ENCODE assay signal across 8 mouse cellular contexts in the genomic region with DNA sequence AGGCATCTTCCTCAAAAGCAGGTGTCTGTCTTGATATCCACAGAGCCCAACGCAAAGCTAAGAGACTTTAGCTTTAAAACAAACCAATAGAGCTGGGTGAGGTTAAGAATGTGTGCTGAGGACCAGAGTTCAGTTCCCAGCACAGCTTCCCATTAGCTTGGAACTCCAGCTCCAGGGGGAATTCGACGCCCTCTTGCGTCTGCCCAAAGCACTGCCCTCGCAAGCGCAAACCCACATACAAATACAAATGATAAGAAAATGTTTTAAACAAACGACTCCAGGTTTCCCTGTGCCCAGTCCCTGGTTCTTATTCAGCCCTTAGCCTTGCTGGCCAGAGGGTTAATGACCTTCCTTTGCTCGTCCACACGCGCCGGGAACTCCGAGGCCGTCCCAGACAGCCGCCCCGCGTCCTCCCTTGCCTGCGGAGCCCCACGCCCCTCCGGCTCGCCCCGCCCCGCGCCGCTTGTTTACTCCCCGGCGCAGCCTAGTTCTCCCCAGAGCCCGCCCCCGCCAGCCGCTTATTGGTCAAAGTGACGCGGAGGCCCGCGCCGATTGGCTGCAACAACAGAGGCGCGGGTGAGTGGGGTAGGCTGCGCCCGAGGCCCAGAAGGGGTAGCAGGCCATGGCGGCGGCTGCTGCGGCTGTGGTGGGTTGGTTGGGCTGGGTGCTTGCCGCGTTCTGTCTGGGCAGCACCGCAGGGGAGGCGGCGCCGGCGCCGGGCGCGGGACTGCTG. TPM values are rescaled to one million over a fixed set of nuclear protein-coding genes. Genes with fewer than 3 reads are reported as not detected.
A peak's percentile ranks its signal among the peaks of the same experiment; 100 is the strongest.
DNase-seq lines count a peak whose midpoint lies in the region; ATAC-seq and TF ChIP-seq lines count a peak whose summit lies in the region.

Cnnm3 (plus strand) TSS at position 579 of the 733 bp plus-strand sequence.

- H3K9me3 ChIP-seq in hindbrain, embryonic 14.5 days (ENCODE audit: control insufficient read depth, low read length), result no peaks in the 10 kb centered on the region

- H3K9ac ChIP-seq in hindbrain, embryonic 14.5 days, result peak within 1 kb of the TSS; percentile 84

- in situ Hi-C loops in Patski (cut with MboI; ENCODE audit: low pct_unique_long_range_greater_than_20kb), result no loop called here

- POLR2A ChIA-PET in Patski (lab: Charles Lee), result interaction anchor here (0.7 to 1.0 kb wide), 2 partner anchors 35 to 205 kb away, joined by 3 read pairs; partner anchors contain the start of gene Ankrd39

- ATAC-seq in Patski, result peak; percentile 97
- ATAC-seq in hindbrain, embryonic 14.5 days (ENCODE audit: low FRiP score), result peak; percentile 99

- H3K4me3 ChIP-seq in hindbrain, embryonic 14.5 days (replicated peaks; ENCODE audit: low read length), result peak within 1 kb of the TSS; percentile 91

- H3K4me2 ChIP-seq in hindbrain, embryonic 14.5 days (replicated peaks), result peak within 1 kb of the TSS; percentile 97

- peaks cover 34% of the 10 kb centered on the region for H3K4me1 ChIP-seq in hindbrain, embryonic 14.5 days (replicated peaks; ENCODE audit: control insufficient read depth, insufficient read depth, low read length)

- no peak for DNase-seq in Patski (ENCODE audit: low read depth, low spot score)
- peak; percentile 100 for DNase-seq in cerebellum, postnatal 14 days
- DNase-seq in frontal cortex, postnatal 25 days (ENCODE audit: low spot score in 2 of 2), result peak; percentile 99 to 100
- DNase-seq in hindbrain, embryonic 14.5 days (ENCODE audit: low spot score), result peak; percentile 98
- DNase-seq in layer of hippocampus, postnatal 36 days, result peak; percentile 99
- peak; percentile 99 for DNase-seq in lung, postnatal 36 days
- DNase-seq in retina, postnatal 1 day, result peak; percentile 99
- peak; percentile 99 to 100 for DNase-seq in urinary bladder, adult 18-20 months (ENCODE audit: low spot score in 2 of 2)

- H3K27ac ChIP-seq in hindbrain, embryonic 14.5 days, result peak within 1 kb of the TSS; percentile 97

- TF ChIP-seq CTCF in Patski (IDR thresholded peaks at IDR 0.05), result no peak

- peaks cover 10% of the 10 kb centered on the region; the same call in 1 of the 2 replicates for H3K36me3 ChIP-seq in hindbrain, embryonic 14.5 days (replicated peaks; ENCODE audit: control insufficient read depth, insufficient read depth)

- CTCF ChIA-PET in Patski (lab: Charles Lee), result interaction anchor here (0.6 to 2.0 kb wide), 5 partner anchors 9 to 187 kb away, joined by 3 to 10 read pairs (median 3); no protein-coding TSS in a partner anchor

- no peaks in the 10 kb centered on the region for H3K27me3 ChIP-seq in Patski
- no peaks in the 10 kb centered on the region for H3K27me3 ChIP-seq in hindbrain, embryonic 14.5 days (ENCODE audit: control insufficient read depth, insufficient read depth, low read length)

- WGBS in hindbrain, embryonic 14.5 days, result 1% methylated on average over 51 of the region's 51 CpGs

RNA-seq across cellular contexts. Expression of gene Cnnm3, which starts in this region (rescaled TPM):
- polyA plus RNA-seq in Patski (2021), result 19.2 TPM
- polyA plus RNA-seq in hindbrain, embryonic 14.5 days (2014; fragmentation: Nextera tagmentation; extraction: Ambion mirVana), result 6.1 and 6.8 TPM in 2 replicates
- 10 to 100 TPM; 29.0 to 39.0 TPM for total RNA-seq in layer of hippocampus, postnatal 36 days (2021)
